Mouse (Mus musculus): Measurements from ENCODE around the gene Ubac1. TPM values are rescaled to one million over a fixed set of nuclear protein-coding genes. Genes with fewer than 3 reads are reported as not detected.

Gene Ubac1
- total and polyA plus RNA-seq, 3 experiments, result 80.3 to 99.7 (median 90.0) TPM

DNA sequence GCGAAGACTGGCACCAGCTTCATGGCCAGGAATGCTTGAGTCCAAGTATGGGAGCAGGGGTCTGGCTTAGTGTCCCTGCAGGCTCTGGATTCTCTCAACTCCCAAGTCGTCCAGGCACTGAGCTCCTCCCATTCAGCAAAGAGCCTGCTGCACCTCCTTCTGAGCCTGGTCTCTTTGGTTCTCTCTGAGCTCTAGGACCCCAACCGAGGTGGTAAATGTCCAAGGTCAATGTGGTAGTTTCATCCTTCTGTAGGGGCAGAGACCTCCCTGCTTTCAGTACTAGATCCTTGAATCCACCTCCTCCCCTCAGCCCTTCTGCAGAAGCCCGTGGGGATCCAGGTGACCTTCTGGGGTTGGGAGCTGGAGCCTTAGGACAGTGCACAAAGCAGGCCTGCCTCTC, 31.3 kb upstream of the Ubac1 start:
- TF ChIP-seq USF1 (IDR thresholded peaks at IDR 0.05; ENCODE audit: low read depth, low read length) (no peak), CHD1 (IDR thresholded peaks at IDR 0.05; ENCODE audit: low read depth, low read length) (no peak), MYC (IDR thresholded peaks at IDR 0.05; ENCODE audit: low read depth, low read length) (no peak), ELF1 (IDR thresholded peaks at IDR 0.05; ENCODE audit: low read depth, low read length) (no peak), E2F4 (IDR thresholded peaks at IDR 0.05; ENCODE audit: insufficient replicate concordance, low read depth, low read length) (no peak), MEF2A (IDR thresholded peaks at IDR 0.05; ENCODE audit: borderline replicate concordance, low read depth, low read length) (no peak), SIN3A (IDR thresholded peaks at IDR 0.05; ENCODE audit: low read length) (no peak), JUN (IDR thresholded peaks at IDR 0.05; ENCODE audit: insufficient read depth, low read depth, low read length) (no peak), MAFK (IDR thresholded peaks at IDR 0.05; ENCODE audit: insufficient replicate concordance, low read length) (no peak), POLR2A (IDR thresholded peaks at IDR 0.05; ENCODE audit: low read depth, low read length) (no peak), TBP (conservative IDR thresholded peaks at IDR 0.05; ENCODE audit: low read depth, low read length) (no peak), MXI1 (IDR thresholded peaks at IDR 0.05; ENCODE audit: low read depth, low read length) (no peak), MAX (IDR thresholded peaks at IDR 0.05; ENCODE audit: low read length) (no peak), UBTF (IDR thresholded peaks at IDR 0.05; ENCODE audit: low read depth, low read length) (no peak), CTCF (conservative IDR thresholded peaks at IDR 0.05 in 1 of 2, IDR thresholded peaks at IDR 0.05 in 1 of 2; ENCODE audit: low read depth in 2 of 2, low read length in 2 of 2) (no peak), HCFC1 (IDR thresholded peaks at IDR 0.05; ENCODE audit: low read depth, low read length) (no peak), ETS1 (conservative IDR thresholded peaks at IDR 0.05; ENCODE audit: low read depth, low read length) (no peak), EP300 (IDR thresholded peaks at IDR 0.05; ENCODE audit: low read length) (no peak)
- DNase-seq (ENCODE audit: extremely low read depth), result no peak
- Histone ChIP-seq H3K36me3 (replicated peaks in 1 of 2; ENCODE audit: control insufficient read depth in 1 of 2, insufficient read depth in 1 of 2, low read length in 1 of 2) (no peaks in the 10 kb centered on the region), H3K4me1 (ENCODE audit: control insufficient read depth in 1 of 2, insufficient read depth in 2 of 2) (peaks cover 0 to 27% of the 10 kb centered on the region in 2 experiments; a peak in 2 of 4 replicates), H3K79me2 (replicated peaks; ENCODE audit: control insufficient read depth, extremely low read depth, insufficient read depth, poor library complexity, severe bottlenecking) (no peaks in the 10 kb centered on the region), H3K27ac (ENCODE audit: insufficient read depth, low read depth) (no peak overlapping the region), H3K27me3 (replicated peaks) (peaks cover 38% of the 10 kb centered on the region), H3K9me3 (replicated peaks; ENCODE audit: low read length) (peaks cover 3% of the 10 kb centered on the region), H3K4me2 (ENCODE audit: insufficient read depth, low read depth, poor library complexity, severe bottlenecking) (no peak overlapping the region), H3K9ac (ENCODE audit: insufficient read depth, low read depth) (no peak overlapping the region), H3K4me3 (replicated peaks in 1 of 3; ENCODE audit: low read depth in 2 of 3, low read length in 2 of 3, poor library complexity in 1 of 3) (no peak overlapping the region)
- in situ Hi-C loops (cut with MboI; ENCODE audit: low pct_ligation_motif_present, low pct_unique_long_range_greater_than_20kb, low sequenced_read_pairs), result loop anchor here (10.0 kb wide), 1 partner anchor 92 kb away; no protein-coding TSS in a partner anchor
- dilution Hi-C loops (cut with MboI; ENCODE audit: extremely low pct_ligation_motif_present, extremely low pct_unique_long_range_greater_than_20kb, low sequenced_read_pairs), result no loop called here

DNA sequence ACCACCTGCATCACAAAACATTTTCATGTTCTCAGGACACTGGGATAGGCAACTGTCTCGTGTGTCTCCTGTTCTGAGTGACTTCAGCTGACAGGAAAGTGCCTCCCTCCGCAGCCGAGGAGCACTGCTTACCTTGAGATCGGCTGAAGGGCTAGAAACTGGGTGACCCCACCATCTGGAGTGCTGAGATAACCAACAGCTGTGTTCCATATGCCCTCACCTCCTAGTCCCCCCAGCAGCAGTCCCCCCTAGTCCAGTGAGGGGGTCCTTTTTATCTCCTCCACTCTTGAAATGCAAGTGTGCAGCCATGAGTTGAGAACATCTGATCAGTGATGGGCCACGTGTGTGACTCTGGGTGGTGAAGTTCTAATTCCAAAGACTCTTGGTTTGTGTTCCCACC, 27.3 kb upstream of the Ubac1 start:
- Histone ChIP-seq H3K9me3 (replicated peaks; ENCODE audit: low read length) (peaks cover 3% of the 10 kb centered on the region), H3K4me1 (ENCODE audit: control insufficient read depth in 1 of 2, insufficient read depth in 2 of 2) (no peaks in the 10 kb centered on the region), H3K79me2 (replicated peaks; ENCODE audit: control insufficient read depth, extremely low read depth, insufficient read depth, poor library complexity, severe bottlenecking) (no peaks in the 10 kb centered on the region), H3K36me3 (replicated peaks in 1 of 2; ENCODE audit: control insufficient read depth in 1 of 2, insufficient read depth in 1 of 2, low read length in 1 of 2) (no peaks in the 10 kb centered on the region), H3K4me2 (ENCODE audit: insufficient read depth, low read depth, poor library complexity, severe bottlenecking) (no peak overlapping the region), H3K27ac (ENCODE audit: insufficient read depth, low read depth) (no peak overlapping the region), H3K27me3 (replicated peaks) (peaks cover 73% of the 10 kb centered on the region), H3K9ac (ENCODE audit: insufficient read depth, low read depth) (no peak overlapping the region), H3K4me3 (replicated peaks in 1 of 3; ENCODE audit: low read depth in 2 of 3, low read length in 2 of 3, poor library complexity in 1 of 3) (no peak overlapping the region)
- in situ Hi-C loops (cut with MboI; ENCODE audit: low pct_ligation_motif_present, low pct_unique_long_range_greater_than_20kb, low sequenced_read_pairs) (loop anchor here (25.0 kb wide), 1 partner anchor 238 kb away; the partner anchor contains the start of gene Ccdc187), dilution Hi-C loops (cut with MboI; ENCODE audit: extremely low pct_ligation_motif_present, extremely low pct_unique_long_range_greater_than_20kb, low sequenced_read_pairs) (no loop called here)
- TF ChIP-seq MAZ (IDR thresholded peaks at IDR 0.05; ENCODE audit: low read depth, low read length), result no peak
- TF ChIP-seq ELF1 (IDR thresholded peaks at IDR 0.05; ENCODE audit: low read depth, low read length), result no peak
- no peak for TF ChIP-seq TCF12 (IDR thresholded peaks at IDR 0.05; ENCODE audit: low read depth, low read length)
- TF ChIP-seq MXI1 (IDR thresholded peaks at IDR 0.05; ENCODE audit: low read depth, low read length), result no peak
- no peak for TF ChIP-seq SMC3 (IDR thresholded peaks at IDR 0.05; ENCODE audit: low read depth, low read length)
- no peak for TF ChIP-seq MEF2A (IDR thresholded peaks at IDR 0.05; ENCODE audit: borderline replicate concordance, low read depth, low read length)
- TF ChIP-seq POLR2A (IDR thresholded peaks at IDR 0.05; ENCODE audit: low read depth, low read length), result no peak
- no peak for TF ChIP-seq RAD21 (IDR thresholded peaks at IDR 0.05; ENCODE audit: low read depth, low read length)
- no peak for TF ChIP-seq IRF4 (IDR thresholded peaks at IDR 0.05; ENCODE audit: low read depth, low read length)
- no peak for DNase-seq (ENCODE audit: extremely low read depth)

Measured in CH12.LX (cell line).